Mouse (Mus musculus) retina, adult 2 months (tissue): ENCODE data around the gene Gm21970.
"Not testable (repeated sequence)": the region's sequence is repeated elsewhere in the genome, so short reads cannot be mapped to it uniquely, and the experiment has no call there.

ENCODE experiments used
- DNase-seq: peaks from one replicate; pipeline ENCODE4 v3.0.0-alpha.2; 2012; ENCODE audit warnings: low read depth, low spot score

Gm21970 gene

GRCm38 (mm10) chr16:91438599-91438998 is 47.1 kb downstream of the Gm21970 start:
- DNase-seq: not testable (repeated sequence)

GRCm38 (mm10) chr16:91441366-91441765 is 49.8 kb downstream of the Gm21970 start:
- DNase-seq: no peak

- no peak for DNase-seq
These were observed 50.3 kb downstream of the Gm21970 start for GRCm38 (mm10) chr16:91441811-91442240.

GRCm38 (mm10) chr16:91442446-91442845 is 50.9 kb downstream of the Gm21970 start:
- no peak for DNase-seq

- DNase-seq: no peak
These were observed 51.7 kb downstream of the Gm21970 start for GRCm38 (mm10) chr16:91443211-91443611.

GRCm38 (mm10) chr16:91444847-91445246 is 53.3 kb downstream of the Gm21970 start:
- DNase-seq: no peak

GRCm38 (mm10) chr16:91445566-91445965 is 54.0 kb downstream of the Gm21970 start:
- no peak for DNase-seq

- no peak for DNase-seq
These were observed 55.4 kb downstream of the Gm21970 start for GRCm38 (mm10) chr16:91446778-91447511.

- DNase-seq: no peak
These were observed 56.0 kb downstream of the Gm21970 start for GRCm38 (mm10) chr16:91447512-91447900.

- no peak for DNase-seq
These were observed 56.6 kb downstream of the Gm21970 start for GRCm38 (mm10) chr16:91448088-91448487.

- no peak for DNase-seq
These were observed 57.4 kb downstream of the Gm21970 start for GRCm38 (mm10) chr16:91448895-91449294.

GRCm38 (mm10) chr16:91450137-91451064 is 58.9 kb downstream of the Gm21970 start:
- DNase-seq: no peak

- no peak for DNase-seq
These were observed 60.4 kb downstream of the Gm21970 start for GRCm38 (mm10) chr16:91451949-91452348.

GRCm38 (mm10) chr16:91452363-91452896 is 60.9 kb downstream of the Gm21970 start:
- no peak for DNase-seq

- DNase-seq: no peak
These were observed 64.3 kb downstream of the Gm21970 start for GRCm38 (mm10) chr16:91455868-91456267.

- DNase-seq: no peak
These were observed 66.8 kb downstream of the Gm21970 start for GRCm38 (mm10) chr16:91458301-91458746.

- DNase-seq: no peak
These were observed 67.5 kb downstream of the Gm21970 start for GRCm38 (mm10) chr16:91458976-91459375.

GRCm38 (mm10) chr16:91459396-91459795 is 67.9 kb downstream of the Gm21970 start:
- no peak for DNase-seq

- DNase-seq: no peak
These were observed 68.4 kb downstream of the Gm21970 start for GRCm38 (mm10) chr16:91459841-91460370.

- no peak for DNase-seq
These were observed 69.6 kb downstream of the Gm21970 start for GRCm38 (mm10) chr16:91461066-91461638.

- no peak for DNase-seq
These were observed 70.3 kb downstream of the Gm21970 start for GRCm38 (mm10) chr16:91461773-91462181.

- DNase-seq: no peak
These were observed 71.1 kb downstream of the Gm21970 start for GRCm38 (mm10) chr16:91462644-91463043.
